Mouse (Mus musculus): Measurements from ENCODE around the gene Gm13084. TPM values are rescaled to one million over a fixed set of nuclear protein-coding genes. Genes with fewer than 3 reads are reported as not detected.

Gene Gm13084
- polyA plus RNA-seq (2015; fragmentation: Nextera tagmentation; extraction: Ambion mirVana), result not detected in 2 replicates

DNA sequence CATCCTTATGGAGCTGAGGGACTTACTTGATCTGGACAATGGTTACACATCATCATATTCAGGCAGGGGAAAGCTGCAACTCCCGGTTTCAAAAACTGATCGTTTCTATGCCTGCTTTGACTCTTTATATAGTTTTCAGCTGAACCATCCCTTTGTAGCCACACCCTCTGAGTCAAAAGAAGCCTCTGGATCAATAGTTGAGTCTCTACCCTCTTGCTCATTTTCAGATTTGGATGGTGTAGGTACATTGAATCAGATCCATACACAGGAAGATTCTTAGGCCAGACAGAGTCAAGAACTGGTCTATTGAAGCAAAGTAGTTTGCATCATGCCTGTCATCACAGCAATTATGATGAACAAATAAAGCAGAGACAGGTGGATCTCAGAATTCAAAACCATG, at the start of gene Gm13084:
Gene Gm13084 (minus strand): TSS at position 101 of the 400 bp plus-strand sequence.

DNA sequence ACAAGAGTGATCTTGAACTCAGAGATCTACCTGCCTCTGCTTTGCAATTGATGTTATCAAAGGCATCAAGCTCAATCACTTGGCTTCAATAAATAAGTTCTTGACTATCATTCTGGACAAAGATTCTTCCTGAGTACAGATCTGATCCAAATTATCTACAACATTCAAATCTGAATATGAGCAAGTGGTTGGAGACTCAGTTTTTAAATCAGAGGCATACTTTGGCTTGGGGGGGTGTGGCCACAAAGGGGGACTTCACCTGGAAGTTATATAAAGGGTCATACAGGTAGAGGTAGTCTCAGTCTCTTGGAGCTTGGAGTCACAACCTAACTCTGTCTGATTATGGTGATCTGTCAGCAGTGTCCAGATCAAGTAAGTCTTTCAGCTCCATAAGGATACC, 30.3 kb upstream of the Gm13084 start, which contains the start of gene Gm13103:
Gene Gm13103 (plus strand): TSS at position 301 of the 400 bp plus-strand sequence.

DNA sequence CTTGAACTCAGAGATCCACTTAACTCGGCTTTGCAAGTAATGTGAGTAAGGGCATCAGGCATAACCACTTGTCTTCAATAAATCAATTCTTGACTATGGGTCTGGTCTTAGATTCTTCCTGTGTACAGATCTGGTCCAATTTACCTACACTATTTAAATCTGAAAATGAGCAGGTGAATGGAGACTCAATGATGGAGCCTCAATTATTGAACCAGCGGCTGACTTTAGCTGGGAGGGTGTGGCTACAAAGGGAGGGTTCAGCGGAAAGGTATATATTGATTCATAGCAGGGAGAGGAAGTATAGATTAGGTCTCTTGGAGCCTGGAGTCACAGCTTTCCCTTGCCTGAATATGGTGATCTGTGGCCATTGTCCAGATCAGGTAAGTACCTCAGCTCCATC, 26.8 kb downstream of the Gm13084 start, which contains the start of gene Gm13023:
Gene Gm13023 (plus strand): TSS at position 301 of the 400 bp plus-strand sequence.

Other genes starting within 250 kb of the Gm13084 start
- not detected in 2 replicates for gene Gm13083, start 201.1 kb downstream of the Gm13084 start, polyA plus RNA-seq (2015; fragmentation: Nextera tagmentation; extraction: Ambion mirVana)
- gene Gm13088, start 158.8 kb downstream of the Gm13084 start, polyA plus RNA-seq (2015; fragmentation: Nextera tagmentation; extraction: Ambion mirVana), result not detected in 2 replicates
- gene Gm13089, start 113.4 kb downstream of the Gm13084 start, polyA plus RNA-seq (2015; fragmentation: Nextera tagmentation; extraction: Ambion mirVana), result not detected in 2 replicates
- gene Gm13078, start 96.6 kb downstream of the Gm13084 start, polyA plus RNA-seq (2015; fragmentation: Nextera tagmentation; extraction: Ambion mirVana), result not detected in 2 replicates
- gene Gm13023, start 26.7 kb downstream of the Gm13084 start, polyA plus RNA-seq (2015; fragmentation: Nextera tagmentation; extraction: Ambion mirVana), result not detected in 2 replicates
- not detected in 2 replicates for gene Gm13103, start 30.4 kb upstream of the Gm13084 start, polyA plus RNA-seq (2015; fragmentation: Nextera tagmentation; extraction: Ambion mirVana)
- not detected in 2 replicates for gene Pramef6, start 84.3 kb upstream of the Gm13084 start, polyA plus RNA-seq (2015; fragmentation: Nextera tagmentation; extraction: Ambion mirVana)
- not detected in 2 replicates for gene Pramef25, start 134.9 kb upstream of the Gm13084 start, polyA plus RNA-seq (2015; fragmentation: Nextera tagmentation; extraction: Ambion mirVana)
- not detected in 2 replicates for gene Gm13101, start 150.9 kb upstream of the Gm13084 start, polyA plus RNA-seq (2015; fragmentation: Nextera tagmentation; extraction: Ambion mirVana)
- not detected in 2 replicates for gene Pramef17, start 178.3 kb upstream of the Gm13084 start, polyA plus RNA-seq (2015; fragmentation: Nextera tagmentation; extraction: Ambion mirVana)
- not detected in 2 replicates for gene Pramel4, start 243.0 kb upstream of the Gm13084 start, polyA plus RNA-seq (2015; fragmentation: Nextera tagmentation; extraction: Ambion mirVana)

Data from spleen, postnatal 0 days (tissue).